Mouse (Mus musculus) heart, embryonic 12.5 days (tissue): ENCODE results near the gene Olfr323. TPM values are rescaled to one million over a fixed set of nuclear protein-coding genes. Genes with fewer than 3 reads are reported as not detected.

Source experiments
- ATAC-seq: fragments of 200-750 bp; cut with Nextera tagmentation; 2 replicates; pipeline ENCODE4 v1.8.0; 2017; ENCODE audit warnings: moderate TSS enrichment, moderate library complexity; ENCODE audit not compliant: insufficient number of reproducible peaks, low FRiP score
- H3K27ac ChIP-seq: fragments of 300-500 bp; sonication (generic); 2 replicates; pipeline ENCODE4 v1.5.1; 2016; ENCODE audit warnings: mild to moderate bottlenecking, moderate library complexity; ENCODE audit not compliant: poor library complexity, severe bottlenecking
- H3K27me3 ChIP-seq: fragments of 300-500 bp; sonication (generic); replicated peaks from 2 replicates; pipeline ENCODE4 v1.6.1; 2016; ENCODE audit warnings: mild to moderate bottlenecking, moderate library complexity
- H3K36me3 ChIP-seq: fragments of 300-500 bp; sonication (generic); 2 replicates; pipeline ENCODE4 v1.6.1; 2016; ENCODE audit warnings: mild to moderate bottlenecking, moderate library complexity
- H3K4me1 ChIP-seq: fragments of 300-500 bp; sonication (generic); replicated peaks from 2 replicates; pipeline ENCODE4 v1.6.1; 2016; ENCODE audit warnings: mild to moderate bottlenecking
- H3K4me2 ChIP-seq: fragments of 300-500 bp; sonication (generic); 2 replicates; pipeline ENCODE4 v1.6.1; 2016; ENCODE audit warnings: mild to moderate bottlenecking, moderate library complexity
- H3K4me3 ChIP-seq: fragments of 300-500 bp; sonication (generic); 2 replicates; pipeline ENCODE4 v1.5.1; 2016; ENCODE audit warnings: mild to moderate bottlenecking
- H3K9ac ChIP-seq: fragments of 300-500 bp; sonication (generic); 2 replicates; pipeline ENCODE4 v1.6.1; 2016; ENCODE audit warnings: mild to moderate bottlenecking, moderate library complexity
- H3K9me3 ChIP-seq: fragments of 300-500 bp; sonication (generic); replicated peaks from 2 replicates; pipeline ENCODE4 v1.6.1; 2016; ENCODE audit warnings: mild to moderate bottlenecking, moderate library complexity
- WGBS: fragments of 180-500 bp; shearing (Covaris S2); methylation state at CpG from one replicate; pipeline ENCODE4 v1.1.7; 2016; 5-methylcytosine and 5-hydroxymethylcytosine counted together
- polyA plus RNA-seq: library from polyadenylated mRNA; unstranded; fragments of >200 nt; fragmentation: Nextera tagmentation; extraction: Ambion mirVana; gene quantifications from 2 replicates; pipeline ENCODE4 v1.2.1, GENCODE M21; 2016

Olfr323 gene
- polyA plus RNA-seq, result not detected in 2 replicates

DNA sequence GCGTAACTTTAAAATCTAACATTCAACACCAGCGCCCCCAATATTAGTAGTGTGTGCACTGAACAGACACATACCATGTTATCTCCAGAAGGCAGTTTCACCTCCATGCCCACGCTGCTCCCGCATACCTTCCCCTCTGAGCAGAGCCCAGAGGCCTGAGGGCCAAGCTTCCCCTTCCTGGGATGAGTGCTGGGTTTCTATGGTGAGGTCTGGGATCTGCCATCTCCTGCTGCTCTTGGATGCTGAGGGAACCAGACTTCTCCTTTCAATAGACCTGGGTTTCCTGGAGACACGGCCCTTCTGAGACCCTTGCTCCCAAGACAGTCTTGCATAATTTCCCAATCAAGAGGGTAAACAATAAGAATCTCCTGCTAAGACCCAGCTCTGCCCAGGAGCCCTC is at the start of gene Olfr323:
TSS of gene Olfr323 (minus strand) at position 101 of the 400 bp plus-strand sequence.
- Histone ChIP-seq H3K27me3 (0 out of 2 replicates have a peak, but pooled peaks cover 4% of the 10 kb centered on the region), H3K4me1 (no peaks in the 10 kb centered on the region), H3K27ac (no peak within 1 kb of the TSS), H3K4me3 (no peak within 1 kb of the TSS), H3K9me3 (no peaks in the 10 kb centered on the region), H3K36me3 (no peaks in the 10 kb centered on the region), H3K4me2 (no peak within 1 kb of the TSS), H3K9ac (no peak within 1 kb of the TSS)
- ATAC-seq, result no peak
- 66% methylated on average over 5 of the region's 5 CpGs for WGBS

DNA sequence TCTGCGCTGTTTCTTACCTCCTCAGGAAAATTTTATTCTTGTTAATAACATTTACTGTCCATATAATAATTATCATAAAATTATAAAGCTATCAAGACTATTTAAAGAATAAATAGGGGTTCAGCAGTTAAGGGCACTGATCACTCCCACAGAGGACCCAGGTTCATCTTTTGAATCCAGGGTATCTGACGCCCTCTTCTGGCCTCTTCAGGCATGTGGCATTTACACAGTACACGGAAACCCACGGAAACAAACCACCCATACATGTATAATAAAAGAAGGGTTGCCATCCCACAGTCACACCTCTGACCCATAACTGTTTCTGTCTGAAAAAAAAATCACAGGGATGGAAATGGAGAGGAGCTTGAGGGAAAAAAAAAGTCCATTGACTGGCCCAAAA is 41.5 kb upstream of the Olfr323 start:
- H3K4me1 ChIP-seq, result no peaks in the 10 kb centered on the region
- H3K27me3 ChIP-seq, result no peaks in the 10 kb centered on the region
- no peak overlapping the region for H3K27ac ChIP-seq
- no peak overlapping the region for H3K9ac ChIP-seq
- no peak for ATAC-seq
- H3K9me3 ChIP-seq, result no peaks in the 10 kb centered on the region
- H3K36me3 ChIP-seq, result no peaks in the 10 kb centered on the region
- no peak overlapping the region for H3K4me2 ChIP-seq
- WGBS, result 51% methylated on average over 4 of the region's 4 CpGs
- no peak overlapping the region for H3K4me3 ChIP-seq

DNA sequence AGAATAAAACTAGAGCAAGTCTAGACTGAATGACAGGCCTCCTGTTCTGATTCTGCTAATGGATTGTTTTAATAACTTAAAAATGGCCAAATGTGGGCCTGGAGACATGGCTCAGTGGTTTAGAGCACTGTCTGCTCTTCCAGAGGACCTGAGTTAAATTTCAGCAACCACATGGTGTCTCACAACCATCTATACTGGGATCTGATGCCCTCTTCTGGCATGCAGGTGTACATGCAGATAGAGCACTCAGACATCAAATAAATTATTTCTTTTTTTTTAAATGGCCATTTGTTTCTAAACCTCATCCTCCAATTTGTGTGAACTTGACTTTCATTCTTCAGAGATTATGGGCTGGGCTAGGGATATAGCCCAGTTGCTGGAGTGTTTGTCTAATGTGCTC is 39.0 kb upstream of the Olfr323 start:
- no peak overlapping the region for H3K27ac ChIP-seq
- H3K4me3 ChIP-seq, result no peak overlapping the region
- no peaks in the 10 kb centered on the region for H3K36me3 ChIP-seq
- H3K4me1 ChIP-seq, result no peaks in the 10 kb centered on the region
- no peak overlapping the region for H3K9ac ChIP-seq
- H3K27me3 ChIP-seq, result no peaks in the 10 kb centered on the region
- no peaks in the 10 kb centered on the region for H3K9me3 ChIP-seq
- no peak for ATAC-seq
- H3K4me2 ChIP-seq, result no peak overlapping the region

DNA sequence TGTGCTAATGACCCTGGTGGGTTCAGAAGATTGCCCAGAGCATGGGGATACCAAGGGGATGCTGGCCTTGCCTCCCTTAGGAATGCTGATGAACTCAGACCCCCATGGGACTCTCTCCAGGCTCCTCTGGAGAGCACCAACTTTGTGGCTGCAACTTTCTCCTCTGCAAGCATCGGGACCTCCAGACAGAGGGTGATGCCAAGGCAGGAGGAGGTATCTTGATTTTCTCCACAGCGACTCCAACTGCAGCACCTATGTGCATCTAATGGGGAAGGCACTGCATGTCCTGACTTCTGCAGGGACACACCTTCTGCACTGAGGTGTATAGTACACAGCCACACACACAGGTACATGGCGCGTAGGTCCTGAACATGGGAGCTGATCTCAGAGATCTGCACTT is 28.3 kb upstream of the Olfr323 start, which contains the start of gene Olfr322:
TSS of gene Olfr322 (plus strand) at position 187 of the 400 bp plus-strand sequence.
- WGBS, result 82% methylated on average over 4 of the region's 4 CpGs
- H3K4me1 ChIP-seq, result no peaks in the 10 kb centered on the region
- H3K9ac ChIP-seq, result no peak within 1 kb of the TSS
- H3K4me2 ChIP-seq, result no peak within 1 kb of the TSS
- no peak within 1 kb of the TSS for H3K4me3 ChIP-seq
- no peaks in the 10 kb centered on the region for H3K36me3 ChIP-seq
- no peaks in the 10 kb centered on the region for H3K9me3 ChIP-seq
- H3K27ac ChIP-seq, result no peak within 1 kb of the TSS
- no peaks in the 10 kb centered on the region for H3K27me3 ChIP-seq
- ATAC-seq, result no peak

DNA sequence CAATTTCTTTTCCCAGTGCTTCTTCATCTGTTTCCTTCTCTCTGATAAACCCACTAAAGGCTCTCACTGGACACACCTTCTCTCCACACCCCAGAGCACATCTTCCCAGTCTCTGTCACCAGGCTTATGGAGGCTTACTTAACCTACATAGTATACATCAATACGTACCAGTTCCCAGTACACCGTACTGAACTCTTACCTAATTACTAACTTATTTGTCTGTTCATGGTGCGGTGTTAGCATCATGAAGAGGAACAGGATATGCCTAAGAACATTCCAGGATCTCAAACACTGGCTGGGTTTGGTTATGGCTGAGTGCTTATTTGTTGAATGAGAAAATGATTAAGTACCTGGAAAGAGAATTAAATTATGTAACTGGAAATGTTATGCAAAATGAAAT is 24.9 kb upstream of the Olfr323 start:
- Histone ChIP-seq H3K27ac (no peak overlapping the region), H3K4me3 (no peak overlapping the region), H3K9ac (no peak overlapping the region), H3K36me3 (no peaks in the 10 kb centered on the region), H3K27me3 (no peaks in the 10 kb centered on the region), H3K9me3 (peaks cover 5% of the 10 kb centered on the region; the same call in 1 of the 2 replicates), H3K4me1 (no peaks in the 10 kb centered on the region), H3K4me2 (no peak overlapping the region)
- WGBS, result 89% methylated on average over 3 of the region's 3 CpGs
- ATAC-seq, result no peak

DNA sequence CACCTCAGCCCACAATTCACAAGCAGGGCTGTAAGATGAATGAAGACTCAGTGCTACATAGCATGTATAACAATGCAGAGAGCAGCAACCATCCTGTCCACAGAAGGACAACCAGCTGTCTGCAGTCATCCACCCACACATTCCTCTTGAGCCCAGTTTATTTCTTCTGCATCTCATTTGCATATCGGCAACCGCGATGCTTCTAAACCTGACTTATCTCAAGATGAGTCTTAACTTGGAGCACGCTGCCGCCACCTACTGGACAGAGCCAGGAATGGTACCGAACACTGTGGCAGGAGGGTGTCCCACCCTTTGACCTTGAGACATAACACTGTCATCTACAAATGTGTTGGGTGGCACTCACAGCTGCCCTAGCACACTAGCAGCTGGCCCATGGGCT is 13.0 kb upstream of the Olfr323 start:
- ATAC-seq, result no peak
- 31% methylated on average over 6 of the region's 6 CpGs for WGBS
- no peaks in the 10 kb centered on the region for H3K36me3 ChIP-seq
- H3K27me3 ChIP-seq, result peaks cover 27% of the 10 kb centered on the region
- H3K4me3 ChIP-seq, result no peak overlapping the region
- H3K9me3 ChIP-seq, result no peaks in the 10 kb centered on the region
- no peak overlapping the region for H3K27ac ChIP-seq
- 0 out of 2 replicates have a peak overlapping the region, but pooled peaks have one; percentile 14 for H3K4me2 ChIP-seq
- no peak overlapping the region for H3K9ac ChIP-seq
- H3K4me1 ChIP-seq, result peaks cover 8% of the 10 kb centered on the region

DNA sequence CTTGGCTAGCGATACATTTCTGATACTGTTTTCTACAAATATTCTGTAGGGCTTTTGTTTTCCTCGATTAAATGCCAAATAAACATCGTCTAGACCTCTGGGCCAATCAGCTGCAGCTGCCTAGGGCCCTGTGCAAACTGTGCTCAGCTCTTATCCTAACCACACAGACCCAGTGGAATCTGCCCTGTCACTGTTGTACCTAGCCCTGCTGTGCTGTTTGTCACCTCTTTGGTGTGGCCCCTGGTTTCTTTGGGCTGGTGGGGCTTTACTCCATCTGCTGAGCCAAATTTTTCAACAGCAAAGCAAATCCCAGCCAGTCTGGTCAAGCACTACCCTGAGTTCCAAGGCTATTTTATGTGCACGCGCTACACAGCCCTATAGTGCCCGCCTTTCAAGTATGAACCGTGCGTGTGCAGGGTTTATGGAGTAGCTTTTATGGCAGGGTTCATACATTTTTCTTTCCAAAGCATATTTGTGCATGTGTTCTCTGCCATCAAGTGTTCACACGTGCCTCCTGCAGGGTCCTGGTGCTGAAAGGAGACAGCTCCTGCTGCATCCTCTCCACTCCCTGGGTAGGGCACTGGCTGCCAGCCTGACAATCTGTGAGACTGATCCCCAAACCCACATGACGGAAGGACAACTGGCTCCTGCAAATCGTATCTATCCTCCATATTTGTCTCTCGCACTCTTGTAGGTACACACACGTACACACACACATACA is 11.5 kb upstream of the Olfr323 start:
- ATAC-seq, result peak; percentile 96
- no peaks in the 10 kb centered on the region for H3K36me3 ChIP-seq
- H3K4me3 ChIP-seq, result no peak overlapping the region
- H3K9ac ChIP-seq, result no peak overlapping the region
- peaks cover 8% of the 10 kb centered on the region for H3K4me1 ChIP-seq
- peaks cover 41% of the 10 kb centered on the region for H3K27me3 ChIP-seq
- 0 out of 2 replicates have a peak overlapping the region, but pooled peaks have one; percentile 3 for H3K4me2 ChIP-seq
- 80% methylated on average over 13 of the region's 13 CpGs for WGBS
- peak overlapping the region; percentile 71 for H3K27ac ChIP-seq
- H3K9me3 ChIP-seq, result no peaks in the 10 kb centered on the region

DNA sequence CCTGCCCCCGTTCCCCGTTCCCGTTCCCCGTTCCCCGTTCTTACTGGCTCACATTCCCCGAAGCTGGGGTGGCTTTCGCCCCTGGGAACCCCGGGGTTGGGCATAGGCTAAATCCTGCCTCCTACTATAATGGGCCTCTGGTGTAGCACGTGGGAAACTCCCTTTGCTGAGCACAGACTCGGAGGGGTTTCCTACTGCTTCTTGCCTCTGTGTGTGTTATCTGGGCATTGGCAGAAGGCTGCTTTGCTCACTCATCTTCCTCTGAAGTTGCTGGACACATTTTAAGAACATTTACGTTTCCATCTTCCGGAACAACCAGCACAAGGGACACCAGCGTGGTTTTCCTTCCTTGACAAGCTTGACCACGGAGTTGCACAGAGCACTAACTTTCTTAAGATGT is 10.8 kb upstream of the Olfr323 start:
- no peaks in the 10 kb centered on the region for H3K36me3 ChIP-seq
- no peaks in the 10 kb centered on the region for H3K9me3 ChIP-seq
- H3K4me2 ChIP-seq, result peak overlapping the region; percentile 71
- H3K4me3 ChIP-seq, result peak overlapping the region; percentile 47
- peak; percentile 82 for ATAC-seq
- H3K27me3 ChIP-seq, result peaks cover 41% of the 10 kb centered on the region
- peak overlapping the region; percentile 59 for H3K9ac ChIP-seq
- H3K27ac ChIP-seq, result peak overlapping the region; percentile 56
- H3K4me1 ChIP-seq, result peaks cover 8% of the 10 kb centered on the region
- 25% methylated on average over 14 of the region's 14 CpGs for WGBS

DNA sequence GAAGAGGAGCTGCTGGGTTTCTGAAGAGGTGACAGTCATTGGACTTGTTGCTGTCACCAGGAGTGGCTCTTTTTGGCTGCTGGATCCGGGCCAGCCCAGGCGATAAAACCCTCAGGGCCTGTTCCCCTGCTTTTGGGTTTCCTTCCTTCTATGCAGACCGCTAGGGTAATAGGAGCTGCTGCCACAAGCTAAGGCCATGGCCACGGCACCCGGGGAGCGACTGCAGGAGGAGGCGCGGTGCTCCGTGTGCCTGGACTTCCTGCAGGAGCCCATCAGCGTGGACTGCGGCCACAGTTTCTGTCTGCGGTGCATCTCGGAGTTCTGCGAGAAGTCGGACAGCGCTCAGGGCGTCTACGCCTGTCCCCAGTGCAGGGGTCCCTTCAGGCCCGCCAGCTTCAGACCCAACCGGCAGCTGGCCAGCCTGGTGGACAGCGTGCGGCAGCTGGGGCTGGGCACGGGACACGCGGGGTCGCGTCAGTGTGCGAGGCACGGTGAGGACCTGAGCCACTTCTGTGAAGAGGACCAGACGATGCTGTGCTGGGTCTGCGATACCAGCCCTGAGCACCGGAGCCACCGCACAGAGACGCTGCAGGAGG is 10.1 kb upstream of the Olfr323 start, which contains the start of gene Trim58:
TSS of gene Trim58 (plus strand) at position 194 of the 596 bp plus-strand sequence.
- peak within 1 kb of the TSS; percentile 71 for H3K4me2 ChIP-seq
- ATAC-seq, result peak; percentile 35
- WGBS, result 3% methylated on average over 34 of the region's 34 CpGs
- no peaks in the 10 kb centered on the region for H3K9me3 ChIP-seq
- peaks cover 41% of the 10 kb centered on the region for H3K27me3 ChIP-seq
- H3K4me1 ChIP-seq, result peaks cover 8% of the 10 kb centered on the region
- no peaks in the 10 kb centered on the region for H3K36me3 ChIP-seq
- peak within 1 kb of the TSS; percentile 59 for H3K9ac ChIP-seq
- peak within 1 kb of the TSS; percentile 47 for H3K4me3 ChIP-seq
- peak within 1 kb of the TSS; percentile 56 for H3K27ac ChIP-seq

DNA sequence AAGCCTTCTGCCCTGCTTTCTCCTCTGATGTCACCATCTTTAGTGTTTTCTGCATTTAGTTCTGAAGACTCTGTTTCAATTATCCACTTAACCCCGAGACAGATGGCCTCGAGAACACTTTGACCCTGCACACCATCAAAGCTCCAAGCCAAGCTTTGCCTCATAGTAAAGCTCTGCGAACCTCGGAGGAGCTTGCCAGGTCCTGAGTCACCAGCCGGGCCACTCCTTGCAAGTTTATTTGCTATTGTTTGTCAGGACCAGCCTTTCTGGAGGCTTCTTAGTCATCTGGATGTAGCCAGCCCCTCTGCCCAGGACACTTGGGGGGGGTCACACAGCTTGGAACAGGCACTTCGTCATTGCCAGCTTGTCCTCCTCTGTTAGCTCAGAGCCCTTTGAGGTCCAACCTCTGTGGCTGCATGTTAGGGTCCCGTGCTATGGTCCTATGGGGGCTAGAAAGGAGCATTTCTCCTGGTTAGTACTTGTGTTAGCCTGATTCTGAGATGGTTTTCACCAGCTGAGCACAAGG is 7.9 kb upstream of the Olfr323 start:
- peaks cover 41% of the 10 kb centered on the region for H3K27me3 ChIP-seq
- H3K27ac ChIP-seq, result no peak overlapping the region
- WGBS, result 65% methylated on average over 7 of the region's 7 CpGs
- no peaks in the 10 kb centered on the region for H3K36me3 ChIP-seq
- H3K4me1 ChIP-seq, result peaks cover 8% of the 10 kb centered on the region
- no peak overlapping the region for H3K4me2 ChIP-seq
- ATAC-seq, result no peak
- no peak overlapping the region for H3K4me3 ChIP-seq
- no peaks in the 10 kb centered on the region for H3K9me3 ChIP-seq
- no peak overlapping the region for H3K9ac ChIP-seq

DNA sequence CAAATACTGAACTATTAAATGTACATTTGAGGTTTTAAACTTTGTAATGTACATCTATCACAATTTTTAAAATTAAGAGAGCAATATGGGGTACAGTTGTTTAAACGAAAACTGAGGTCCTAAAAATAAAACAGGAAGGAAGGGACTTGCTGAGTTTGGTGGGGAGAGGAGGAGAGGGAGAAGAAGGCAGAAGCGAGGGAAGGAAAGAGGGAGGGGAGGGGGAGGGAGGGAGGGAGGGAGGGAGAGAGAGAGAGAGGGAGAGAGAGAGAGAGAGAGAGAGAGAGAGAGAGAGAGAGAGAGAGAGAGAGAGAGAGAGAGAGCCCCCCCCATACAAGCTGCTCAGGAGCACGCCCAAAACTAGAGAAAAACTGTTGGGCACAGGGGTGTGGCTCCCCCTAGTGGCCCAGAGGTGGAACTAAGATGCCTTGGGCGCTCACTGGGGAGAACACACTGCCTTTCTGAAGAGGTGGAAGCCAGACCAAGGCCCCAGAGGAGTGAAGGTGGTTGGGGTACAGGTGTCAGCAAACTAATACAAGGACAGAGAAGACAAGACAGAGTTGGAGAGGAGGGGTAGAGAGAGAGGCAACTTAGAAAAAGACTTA is 6.2 kb upstream of the Olfr323 start:
- H3K9me3 ChIP-seq, result no peaks in the 10 kb centered on the region
- ATAC-seq, result no peak
- no peak overlapping the region for H3K4me3 ChIP-seq
- H3K4me1 ChIP-seq, result peaks cover 8% of the 10 kb centered on the region
- whole genome bisulfite sequencing, result 14% methylated on average over 3 of the region's 4 CpGs
- no peak overlapping the region for H3K4me2 ChIP-seq
- H3K36me3 ChIP-seq, result no peaks in the 10 kb centered on the region
- H3K27me3 ChIP-seq, result peaks cover 38% of the 10 kb centered on the region
- H3K27ac ChIP-seq, result no peak overlapping the region
- no peak overlapping the region for H3K9ac ChIP-seq
